Mouse (Mus musculus) v-Abl transformed pro-B cells (cell line): ENCODE measurements around the gene Chpf2.

Experiments
- in situ Hi-C, 2 experiments: fragments of 400-800 bp; cut with MboI; formaldehyde crosslinking; loops; one replicate each; pipeline ENCODE4 v1.15.1; 2025; ENCODE audit not compliant: unreplicated experiment in 2 of 2

Gene Chpf2

DNA sequence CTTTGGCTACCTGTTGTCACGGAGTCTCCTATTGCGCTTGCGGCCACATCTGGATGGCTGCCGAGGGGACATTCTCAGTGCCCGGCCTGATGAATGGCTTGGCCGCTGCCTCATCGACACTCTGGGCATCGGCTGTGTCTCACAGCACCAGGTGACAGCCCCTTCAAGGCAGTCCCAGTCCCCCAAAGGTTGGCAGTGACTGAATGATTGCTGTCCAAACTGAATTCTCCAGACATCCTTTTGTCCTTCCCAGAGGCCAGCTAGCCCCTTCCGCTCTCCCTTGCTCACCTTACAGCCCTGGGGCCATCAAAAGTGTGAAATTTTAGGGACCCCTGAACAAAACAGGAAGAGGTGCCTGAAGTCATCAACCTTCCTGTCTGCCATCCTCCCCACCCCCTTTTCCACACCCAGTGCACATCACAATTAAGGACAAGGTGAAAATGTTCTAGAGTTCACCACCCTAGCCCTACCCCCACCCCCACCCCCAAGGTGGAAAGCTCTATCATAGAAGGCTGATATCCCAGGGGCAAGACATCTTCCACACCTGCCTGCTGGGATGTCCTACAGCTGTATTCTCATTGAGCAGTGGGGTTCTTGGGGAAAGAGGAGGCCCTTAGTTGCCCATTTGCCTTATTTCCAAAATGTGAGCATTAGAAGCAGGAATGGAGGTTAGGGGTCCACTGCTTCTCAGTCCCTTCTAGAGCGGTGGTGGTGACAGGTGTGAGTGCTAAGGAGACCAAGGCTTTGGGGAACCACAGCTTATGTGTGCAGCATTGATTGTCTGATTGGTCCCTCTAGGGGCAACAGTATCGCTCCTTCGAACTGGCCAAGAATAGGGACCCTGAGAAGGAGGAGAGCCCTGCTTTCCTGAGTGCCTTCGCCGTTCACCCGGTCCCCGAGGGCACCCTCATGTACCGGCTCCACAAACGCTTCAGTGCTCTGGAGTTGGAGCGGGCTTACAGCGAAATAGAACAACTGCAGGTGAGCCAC is 3.3 kb downstream of the Chpf2 start:
- in situ Hi-C loops: loop anchor here (5.0 to 25.0 kb wide), 3 partner anchors 53 to 203 kb away; partner anchors contain the start of genes Abcb8 (in 1 of the 2), Asic3 (in 1 of the 2), Atg9b (in 1 of the 2) and Cdk5 (in 1 of the 2)

DNA sequence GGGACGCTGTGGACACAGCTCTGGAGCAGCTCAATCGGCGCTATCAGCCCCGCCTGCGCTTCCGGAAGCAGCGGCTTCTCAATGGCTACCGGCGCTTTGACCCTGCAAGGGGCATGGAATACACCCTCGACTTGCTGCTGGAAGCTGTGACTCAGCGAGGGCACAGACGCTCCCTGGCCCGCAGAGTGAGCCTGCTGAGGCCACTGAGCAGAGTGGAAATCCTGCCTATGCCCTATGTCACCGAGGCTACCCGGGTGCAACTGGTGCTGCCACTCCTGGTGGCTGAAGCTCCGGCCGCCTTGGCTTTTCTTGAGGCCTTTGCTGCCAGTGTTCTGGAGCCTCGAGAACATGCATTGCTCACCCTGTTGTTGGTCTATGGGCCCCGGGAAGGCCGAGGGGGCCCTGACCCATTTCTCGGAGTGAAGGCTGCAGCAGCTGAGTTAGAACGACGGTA is 4.8 kb downstream of the Chpf2 start:
- in situ Hi-C loops: loop anchor here (5.0 to 25.0 kb wide), 3 partner anchors 54 to 204 kb away; partner anchors contain the start of genes Abcb8 (in 1 of the 2), Asic3 (in 1 of the 2), Atg9b (in 1 of the 2) and Cdk5 (in 1 of the 2)

DNA sequence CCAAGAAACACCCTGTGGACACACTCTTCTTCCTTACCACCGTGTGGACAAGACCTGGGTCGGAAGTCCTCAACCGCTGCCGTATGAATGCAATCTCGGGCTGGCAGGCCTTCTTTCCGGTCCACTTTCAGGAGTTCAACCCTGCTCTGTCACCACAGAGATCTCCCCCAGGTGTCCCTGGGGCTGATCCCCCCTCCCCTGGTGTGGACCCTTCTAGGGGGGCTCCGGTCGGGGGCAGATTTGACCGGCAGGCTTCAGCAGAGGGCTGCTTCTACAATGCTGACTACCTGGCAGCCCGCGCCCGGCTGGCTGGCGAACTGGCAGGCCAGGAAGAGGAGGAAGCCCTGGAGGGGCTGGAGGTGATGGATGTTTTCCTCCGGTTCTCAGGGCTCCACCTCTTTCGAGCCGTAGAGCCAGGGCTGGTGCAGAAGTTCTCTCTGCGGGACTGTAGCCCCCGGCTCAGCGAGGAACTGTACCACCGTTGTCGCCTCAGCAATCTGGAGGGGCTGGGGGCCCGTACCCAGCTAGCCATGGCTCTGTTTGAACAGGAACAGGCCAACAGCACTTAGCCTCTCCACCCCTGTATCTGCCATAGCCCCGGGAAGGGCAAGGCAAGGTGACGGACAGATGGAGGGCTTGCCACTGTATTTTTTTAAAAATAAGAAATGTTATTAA is 5.4 kb downstream of the Chpf2 start:
- in situ Hi-C loops: loop anchor here (5.0 to 25.0 kb wide), 3 partner anchors 55 to 205 kb away; partner anchors contain the start of genes Abcb8 (in 1 of the 2), Asic3 (in 1 of the 2), Atg9b (in 1 of the 2) and Cdk5 (in 1 of the 2)

DNA sequence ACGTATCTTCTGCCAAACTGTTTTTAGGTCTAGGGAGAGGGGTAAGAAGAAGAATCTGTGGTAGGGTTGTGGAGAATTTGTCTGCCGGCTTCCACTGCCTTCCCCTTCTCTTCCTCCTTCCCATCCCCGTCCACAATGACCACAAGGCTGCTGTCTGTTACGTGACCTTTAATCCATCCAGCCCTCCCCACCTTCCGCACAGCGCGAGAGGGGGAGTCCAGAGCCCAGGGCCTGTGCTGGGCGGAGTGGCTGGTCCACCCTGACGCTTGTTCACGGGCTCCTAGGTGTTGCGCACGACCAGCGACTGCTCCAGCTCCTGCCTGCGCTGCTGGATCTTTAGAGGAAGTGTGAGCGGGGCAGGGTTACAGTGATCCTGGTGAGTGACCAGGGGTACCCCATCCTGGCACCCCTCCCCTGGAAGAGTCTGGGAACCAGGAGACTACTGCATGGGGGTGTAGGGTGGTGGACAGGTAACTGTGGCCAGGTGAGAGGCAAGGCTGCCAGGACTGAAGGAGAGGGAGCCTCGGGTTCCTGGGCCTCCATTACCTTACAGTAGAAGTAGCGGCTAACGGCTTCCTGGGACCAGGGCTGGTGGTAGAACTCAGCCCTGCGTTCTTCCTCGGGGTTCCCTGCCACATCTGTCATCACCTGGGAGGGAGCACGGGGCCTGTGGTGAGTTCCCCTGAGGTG is 6.1 kb downstream of the Chpf2 start:
- in situ Hi-C loops: loop anchor here (5.0 to 25.0 kb wide), 3 partner anchors 55 to 205 kb away; partner anchors contain the start of genes Abcb8 (in 1 of the 2), Asic3 (in 1 of the 2), Atg9b (in 1 of the 2) and Cdk5 (in 1 of the 2)

DNA sequence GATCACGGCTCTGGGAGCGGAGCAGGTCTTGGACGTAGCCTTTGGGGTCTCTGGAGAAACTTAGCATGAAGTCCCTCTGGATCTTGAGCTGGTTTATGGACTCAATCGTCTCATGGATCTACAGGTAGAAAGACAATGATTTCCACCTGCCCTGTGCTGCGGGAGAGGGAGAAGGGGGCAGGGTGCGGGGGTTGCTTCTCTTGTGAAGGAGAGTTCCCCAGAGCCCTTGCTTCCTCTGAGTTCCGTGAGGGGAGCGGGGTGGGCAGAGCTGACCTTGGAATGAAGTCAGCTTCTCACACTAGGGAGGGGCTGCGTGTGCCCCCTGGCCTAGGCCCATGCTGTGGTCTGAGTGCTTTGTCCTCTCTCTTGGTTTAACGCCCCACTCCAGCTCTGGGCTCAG is 6.7 kb downstream of the Chpf2 start:
- in situ Hi-C loops: loop anchor here (5.0 to 25.0 kb wide), 3 partner anchors 56 to 206 kb away; partner anchors contain the start of genes Abcb8 (in 1 of the 2), Asic3 (in 1 of the 2), Atg9b (in 1 of the 2) and Cdk5 (in 1 of the 2)

DNA sequence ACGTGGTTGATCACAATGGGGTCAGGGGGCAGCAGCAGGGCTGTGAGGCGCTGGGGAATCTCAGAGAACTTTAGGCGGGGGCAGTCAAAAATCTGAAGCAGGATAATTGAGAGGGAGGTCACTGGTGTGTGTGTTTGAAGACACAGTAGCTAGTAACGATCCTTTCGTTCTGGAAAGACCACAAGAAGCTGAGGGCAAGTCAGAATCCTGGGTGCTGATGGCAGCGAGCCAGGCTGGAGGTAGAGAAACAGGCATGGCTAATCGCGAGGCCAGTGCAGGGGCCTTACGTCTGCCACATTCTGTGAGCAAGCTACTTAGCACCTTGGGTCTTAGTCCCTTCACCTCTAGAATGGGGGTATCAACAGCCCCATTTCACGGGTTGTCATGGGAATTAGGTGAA is 7.4 kb downstream of the Chpf2 start:
- in situ Hi-C loops: loop anchor here (5.0 to 25.0 kb wide), 3 partner anchors 57 to 207 kb away; partner anchors contain the start of genes Abcb8 (in 1 of the 2), Asic3 (in 1 of the 2), Atg9b (in 1 of the 2) and Cdk5 (in 1 of the 2)

DNA sequence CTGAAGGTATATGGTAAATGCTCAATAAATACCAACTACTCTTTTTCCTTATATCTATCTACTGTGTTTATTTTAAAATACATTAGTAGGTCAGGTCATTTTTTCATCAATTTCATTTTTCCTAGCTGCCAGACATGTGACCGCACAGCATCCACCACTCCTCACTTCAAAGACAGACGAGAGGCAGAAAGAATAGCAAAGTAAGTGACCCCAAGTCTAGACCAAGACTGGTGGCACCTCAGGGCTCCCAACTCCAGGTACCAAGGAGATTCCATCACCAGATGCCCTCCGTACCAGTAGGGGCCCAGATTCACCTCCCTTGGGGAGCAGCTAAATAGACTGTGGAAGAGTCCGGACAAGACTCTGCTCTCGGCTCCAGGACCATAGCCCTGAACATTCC is 7.8 kb downstream of the Chpf2 start:
- in situ Hi-C loops: loop anchor here (5.0 to 25.0 kb wide), 3 partner anchors 57 to 207 kb away; partner anchors contain the start of genes Abcb8 (in 1 of the 2), Asic3 (in 1 of the 2), Atg9b (in 1 of the 2) and Cdk5 (in 1 of the 2)

DNA sequence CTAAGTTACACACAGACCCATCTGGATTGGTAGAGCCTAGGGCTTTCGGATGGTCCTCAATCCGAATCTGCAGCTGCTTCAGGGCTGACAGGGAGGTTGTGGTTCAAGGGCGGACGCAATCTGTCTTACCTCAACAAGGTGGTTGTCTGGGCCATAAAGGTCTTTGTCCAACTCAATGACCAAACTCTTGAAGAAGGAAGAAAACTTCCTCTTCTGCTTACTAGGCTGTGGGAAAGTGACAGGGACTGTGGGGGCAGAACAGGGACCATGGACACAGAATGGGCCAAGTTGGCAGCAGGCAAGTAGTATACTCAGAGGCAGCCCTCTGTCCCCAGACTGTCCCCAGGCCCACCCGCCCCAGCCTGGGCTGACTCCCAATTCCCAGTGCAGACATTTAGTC is 8.7 kb downstream of the Chpf2 start:
- in situ Hi-C loops: loop anchor here (25.0 kb wide), 2 partner anchors 183 to 208 kb away; partner anchors contain the start of genes Abcb8 (in 1 of the 2), Asic3 (in 1 of the 2), Atg9b (in 1 of the 2) and Cdk5 (in 1 of the 2)

DNA sequence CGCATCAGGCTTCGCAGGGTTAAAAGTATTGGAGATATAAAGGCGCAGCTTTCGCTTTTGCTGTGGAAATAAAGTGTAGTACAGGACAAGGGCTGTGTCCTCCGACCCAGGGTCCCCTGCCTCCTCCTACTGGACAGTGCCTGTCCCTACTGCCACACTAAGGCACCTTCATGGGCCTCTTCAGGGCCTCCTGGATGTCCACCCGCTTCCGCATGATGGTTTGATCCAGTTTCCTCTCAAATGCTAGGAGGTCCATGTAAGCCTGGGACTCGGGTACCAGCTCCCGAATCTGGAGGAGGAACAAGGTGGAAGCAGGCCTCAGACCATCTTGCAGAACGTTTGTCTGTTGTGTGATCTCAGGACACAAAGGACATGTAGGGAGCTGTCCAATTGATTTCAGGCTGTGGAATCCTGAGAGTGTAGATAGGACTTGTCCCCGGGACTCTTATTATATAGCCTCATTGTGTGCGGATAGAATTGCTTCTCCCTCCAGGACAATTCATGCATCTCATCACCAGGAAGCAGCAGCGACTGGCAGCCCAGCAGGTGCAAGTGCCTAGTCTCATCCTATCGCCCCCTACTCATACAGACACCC is 9.3 kb downstream of the Chpf2 start:
- in situ Hi-C loops: loop anchor here (25.0 kb wide), 2 partner anchors 184 to 209 kb away; partner anchors contain the start of genes Abcb8 (in 1 of the 2), Asic3 (in 1 of the 2), Atg9b (in 1 of the 2) and Cdk5 (in 1 of the 2)

DNA sequence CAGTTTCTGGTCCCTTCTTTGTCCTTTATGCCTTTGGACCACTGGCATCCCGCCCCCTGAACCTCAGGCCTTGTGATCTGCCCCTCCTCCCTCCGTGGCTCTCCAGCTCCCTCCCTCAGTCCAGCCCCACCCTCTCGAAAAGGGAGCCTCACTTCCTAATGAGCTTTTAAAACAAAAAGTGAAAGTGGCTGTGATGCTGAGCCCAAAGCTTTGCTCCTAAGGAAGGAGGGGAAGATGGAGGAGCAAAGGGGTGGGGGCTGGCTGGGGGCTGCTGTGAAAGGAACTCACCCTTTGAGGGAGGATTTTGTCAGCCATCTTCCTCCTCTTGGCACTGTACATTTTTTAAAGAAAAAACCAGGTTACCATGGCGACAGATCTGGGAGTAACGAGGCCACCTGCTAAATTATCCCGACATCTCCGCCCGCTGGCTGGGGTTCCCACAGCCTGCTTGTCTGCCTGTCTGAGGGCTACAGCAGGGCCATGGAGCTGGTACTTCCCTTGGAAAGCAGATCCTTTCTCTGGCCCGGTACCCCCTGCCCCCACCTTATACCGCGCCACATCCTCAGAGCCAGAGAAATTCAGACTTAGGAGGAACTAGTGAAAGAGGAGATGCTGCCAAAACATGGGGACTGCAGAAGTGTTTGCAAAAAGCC is 10.1 kb downstream of the Chpf2 start:
- in situ Hi-C loops: loop anchor here (25.0 kb wide), 2 partner anchors 184 to 209 kb away; partner anchors contain the start of genes Abcb8 (in 1 of the 2), Asic3 (in 1 of the 2), Atg9b (in 1 of the 2) and Cdk5 (in 1 of the 2)

DNA sequence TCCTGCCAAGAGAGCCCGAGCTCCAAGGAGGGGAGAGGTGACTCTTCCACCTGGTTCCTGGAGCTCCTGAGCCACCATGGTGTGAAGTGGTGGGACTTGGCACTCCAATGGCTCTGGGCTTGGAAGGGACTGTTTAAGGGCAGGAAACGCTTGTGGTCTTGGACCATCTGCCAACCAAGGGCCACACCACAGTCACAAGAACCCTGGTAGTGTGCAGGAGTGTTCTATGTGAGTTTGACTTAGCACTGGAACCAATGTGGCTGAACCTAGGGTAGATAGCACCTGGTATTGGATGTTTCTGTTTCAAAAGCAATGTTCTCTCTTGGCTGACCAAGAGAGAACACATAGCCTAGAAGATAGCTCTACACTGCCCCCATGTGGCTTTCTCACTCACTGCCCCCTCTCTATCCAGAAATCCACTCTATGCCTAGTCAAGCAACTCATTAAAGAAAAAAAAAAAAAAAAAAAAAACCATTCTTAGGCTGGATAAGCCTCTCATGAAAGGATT is 10.7 kb downstream of the Chpf2 start:
- in situ Hi-C loops: loop anchor here (25.0 kb wide), 2 partner anchors 185 to 210 kb away; partner anchors contain the start of genes Abcb8 (in 1 of the 2), Asic3 (in 1 of the 2), Atg9b (in 1 of the 2) and Cdk5 (in 1 of the 2)

DNA sequence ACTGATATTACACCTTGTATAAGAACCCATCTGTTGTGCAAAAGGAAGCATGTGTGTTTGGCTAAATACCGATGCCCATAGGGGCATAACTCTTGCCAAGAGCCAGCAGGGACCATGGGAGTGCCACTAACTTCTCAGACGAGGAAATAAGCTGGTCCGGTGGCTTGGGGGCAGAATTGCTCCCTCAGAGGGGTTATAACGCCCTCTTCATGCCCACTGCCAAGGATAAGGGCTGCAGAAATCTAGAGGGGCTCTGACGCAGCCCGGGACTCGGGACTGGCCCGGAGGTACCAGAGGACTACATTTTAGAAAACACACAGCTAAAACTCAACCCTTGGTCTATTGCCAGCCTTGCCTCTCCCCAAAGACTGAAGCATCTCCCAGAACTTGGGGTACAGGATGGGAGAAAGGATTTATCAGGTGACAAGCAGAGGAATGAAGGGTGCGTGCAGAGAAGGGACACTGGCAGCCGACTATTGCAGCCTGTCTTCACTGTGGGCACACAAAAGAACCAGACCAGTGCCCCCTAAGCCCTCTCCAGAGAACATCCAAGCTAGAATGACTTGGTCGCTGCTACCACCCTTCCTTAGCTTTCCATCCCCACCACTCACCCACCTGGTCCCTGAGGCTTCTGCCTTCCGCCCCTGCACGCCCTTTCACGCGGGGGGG is 11.5 kb downstream of the Chpf2 start:
- in situ Hi-C loops: loop anchor here (25.0 kb wide), 2 partner anchors 186 to 211 kb away; partner anchors contain the start of genes Abcb8 (in 1 of the 2), Asic3 (in 1 of the 2), Atg9b (in 1 of the 2) and Cdk5 (in 1 of the 2)

DNA sequence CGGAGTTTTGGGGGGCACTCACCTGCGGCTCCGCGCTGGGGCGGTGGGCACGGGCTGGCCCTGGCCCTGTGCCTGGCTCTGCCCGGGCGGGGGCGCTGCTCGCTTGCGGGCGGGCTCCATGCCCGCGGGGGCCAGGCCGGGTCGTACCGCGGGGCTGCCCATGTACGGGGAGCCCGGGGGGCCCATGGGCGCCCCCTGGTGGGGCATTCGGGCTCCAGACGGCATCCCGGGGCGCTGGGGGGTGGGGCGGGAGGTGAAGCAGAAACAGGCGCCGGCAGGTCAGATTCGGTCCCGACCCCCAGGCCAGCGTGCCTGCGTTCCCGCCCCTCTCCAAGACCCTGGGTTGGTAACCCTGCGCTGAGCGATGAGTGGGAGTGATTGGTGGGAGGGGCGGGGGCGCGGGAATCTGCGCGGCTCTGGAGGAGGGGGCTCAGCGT is 12.0 kb downstream of the Chpf2 start:
- in situ Hi-C loops: loop anchor here (25.0 kb wide), 2 partner anchors 186 to 211 kb away; partner anchors contain the start of genes Abcb8 (in 1 of the 2), Asic3 (in 1 of the 2), Atg9b (in 1 of the 2) and Cdk5 (in 1 of the 2)

DNA sequence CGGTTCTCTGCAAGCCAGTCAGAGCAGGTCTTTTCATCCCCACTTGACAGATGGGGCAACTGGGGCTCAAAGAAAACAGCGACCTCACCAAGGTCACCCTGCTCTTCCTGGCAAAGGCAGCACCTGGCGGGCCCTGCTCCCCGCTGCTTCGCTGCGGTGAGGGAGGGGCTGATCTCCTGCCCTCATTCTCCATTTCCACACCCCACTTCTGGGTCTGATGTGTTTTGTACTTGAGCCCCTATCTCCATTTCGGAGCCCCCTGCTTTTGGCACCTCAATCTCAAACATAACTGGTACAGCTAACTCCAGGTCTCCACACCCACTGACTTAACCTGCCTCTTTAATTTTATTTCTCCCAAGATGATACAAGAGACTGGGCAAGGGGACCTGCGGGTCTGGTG is 12.6 kb downstream of the Chpf2 start:
- in situ Hi-C loops: loop anchor here (25.0 kb wide), 2 partner anchors 187 to 212 kb away; partner anchors contain the start of genes Abcb8 (in 1 of the 2), Asic3 (in 1 of the 2), Atg9b (in 1 of the 2) and Cdk5 (in 1 of the 2)

DNA sequence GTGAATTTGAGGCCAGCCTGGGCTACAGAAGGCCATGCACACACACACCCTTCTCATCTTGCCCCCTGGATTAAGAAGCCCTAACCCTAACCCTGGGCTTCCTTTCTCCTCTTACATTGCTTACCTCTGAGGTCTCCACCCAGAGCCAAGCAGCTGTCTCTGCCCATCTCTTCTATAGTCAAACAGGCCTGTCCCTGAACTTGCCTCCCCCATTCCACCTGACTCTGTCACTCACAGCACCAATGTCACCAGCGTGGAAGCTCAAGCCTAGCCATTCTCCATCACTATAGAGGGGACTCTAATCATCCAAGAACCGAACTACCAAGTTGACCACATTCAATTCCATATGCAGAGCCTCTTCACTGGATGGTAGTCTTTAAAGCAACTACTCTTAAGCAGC is 13.7 kb downstream of the Chpf2 start:
- in situ Hi-C loops: no loop called here

DNA sequence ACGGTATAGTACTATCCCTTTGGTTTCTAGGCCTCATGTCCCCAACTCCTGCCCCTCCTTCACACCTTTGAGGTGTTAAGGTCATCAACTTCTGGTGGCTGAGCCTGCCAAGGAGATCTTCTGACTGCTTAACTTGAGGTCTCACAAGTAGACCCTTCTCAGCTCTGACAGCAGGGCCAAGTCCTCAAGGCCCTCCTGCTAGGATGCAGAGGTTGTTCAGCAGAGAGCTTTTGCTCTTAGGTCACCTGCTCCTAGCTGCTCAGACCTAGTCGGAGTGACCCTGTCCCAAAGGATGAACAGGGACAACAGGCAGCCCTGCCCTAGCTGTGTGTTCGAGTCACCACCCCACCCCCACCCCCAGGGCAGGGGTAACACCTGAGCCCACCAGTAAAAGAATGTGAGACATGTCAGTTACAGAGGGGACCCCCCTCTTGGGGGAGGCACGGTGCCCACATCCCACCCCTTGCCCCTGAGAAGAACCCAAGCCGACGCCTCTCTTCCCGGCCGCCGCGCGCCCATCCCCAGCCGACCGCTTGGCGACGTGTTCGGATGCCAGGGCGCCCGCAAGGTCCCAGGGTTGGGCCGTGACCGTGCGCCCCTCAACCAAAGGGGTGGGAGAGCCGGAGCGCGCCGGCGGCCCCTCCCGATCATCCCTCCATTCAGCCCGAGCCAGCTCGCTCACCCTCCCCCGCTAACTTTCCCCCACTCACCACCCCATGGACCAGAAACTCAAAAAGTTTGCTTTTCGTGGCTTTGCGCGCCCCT is 14.7 kb downstream of the Chpf2 start:
- in situ Hi-C loops: no loop called here
